Mouse (Mus musculus) kidney, adult 11 months (tissue): ENCODE results near the gene Dlgap1.
"Not testable (repeated sequence)": the region's sequence is repeated elsewhere in the genome, so short reads cannot be mapped to it uniquely, and the experiment has no call there.

Experiments
- DNase-seq: peaks from one replicate; pipeline ENCODE4 v3.0.0; 2022

Dlgap1 gene

DNA sequence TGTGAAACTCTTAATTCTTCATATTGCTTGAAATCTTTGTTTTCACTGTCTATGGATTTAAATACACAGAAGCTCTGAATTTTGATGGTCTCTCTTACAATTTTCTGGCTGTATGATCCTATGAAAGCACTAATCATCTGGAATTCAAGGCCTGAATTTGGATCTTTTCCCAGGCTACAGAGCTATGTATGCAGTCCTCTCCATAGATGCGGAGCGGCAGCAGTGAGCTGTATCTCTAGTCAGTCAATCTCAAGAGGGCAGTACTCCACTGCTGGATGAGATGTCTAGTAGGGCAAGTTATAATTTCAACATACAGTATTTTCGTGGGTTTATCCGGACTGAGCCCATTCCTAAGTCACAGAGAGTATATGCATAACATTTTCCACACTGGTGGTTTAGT lies 581.9 kb downstream of the Dlgap1 start:
- DNase-seq, result no peak

DNA sequence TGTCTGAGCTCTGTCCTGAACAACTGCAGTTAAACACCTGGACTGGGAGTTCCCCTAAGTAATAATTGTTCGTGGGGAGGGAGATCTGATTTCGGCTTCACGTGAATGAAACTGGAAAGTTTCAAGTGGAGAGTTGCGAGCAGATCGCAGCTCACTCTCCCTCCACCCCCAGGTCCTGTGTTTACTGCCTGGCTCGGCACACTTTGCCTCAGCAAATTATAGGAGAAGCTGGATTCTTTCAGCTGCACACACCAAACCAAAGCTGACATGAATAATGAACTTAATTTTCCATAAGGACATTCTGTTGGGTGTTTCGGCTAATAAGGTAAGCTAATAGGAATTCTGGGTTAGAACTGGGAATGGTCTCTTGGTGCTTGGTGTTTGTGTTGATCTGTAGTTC lies 592.7 kb downstream of the Dlgap1 start:
- DNase-seq, result no peak

DNA sequence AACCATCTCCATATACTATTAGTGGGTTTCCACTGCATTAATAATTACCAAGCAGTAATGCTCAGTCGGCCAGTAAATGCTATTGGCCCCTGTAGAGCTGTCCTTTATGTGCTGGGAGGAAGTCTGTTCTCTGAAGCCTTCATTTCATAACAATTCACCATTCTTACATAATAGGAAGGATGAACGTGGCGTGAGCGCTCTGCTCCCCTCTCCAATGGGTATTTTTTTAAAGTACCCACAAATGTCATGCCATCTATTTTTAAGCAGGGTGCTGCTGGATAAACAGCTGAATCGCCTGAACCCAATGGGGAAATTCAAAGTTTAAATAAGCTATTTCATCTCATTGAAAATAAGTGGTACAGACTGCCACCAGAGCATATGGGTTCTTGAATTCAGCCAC lies 602.0 kb downstream of the Dlgap1 start:
- no peak for DNase-seq

DNA sequence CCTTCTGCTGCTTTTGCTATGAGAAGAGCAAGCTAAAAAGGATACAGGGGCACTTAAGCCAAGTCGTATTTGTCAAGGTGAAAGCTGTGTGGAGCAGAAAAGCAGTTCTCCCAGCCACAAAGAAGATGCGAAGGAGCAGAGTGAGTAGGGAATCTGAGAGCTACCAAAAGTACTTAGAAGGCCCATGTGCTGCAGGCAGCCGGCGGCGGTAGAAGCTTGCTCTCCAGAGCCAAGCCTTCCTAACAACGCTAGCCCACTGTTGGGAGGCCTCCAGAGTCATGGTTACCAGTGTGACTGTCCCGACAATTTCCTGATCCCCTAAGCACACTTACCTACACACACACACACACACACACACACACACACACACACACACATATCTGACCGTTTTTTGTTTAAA lies 614.2 kb downstream of the Dlgap1 start:
- DNase-seq, result no peak

DNA sequence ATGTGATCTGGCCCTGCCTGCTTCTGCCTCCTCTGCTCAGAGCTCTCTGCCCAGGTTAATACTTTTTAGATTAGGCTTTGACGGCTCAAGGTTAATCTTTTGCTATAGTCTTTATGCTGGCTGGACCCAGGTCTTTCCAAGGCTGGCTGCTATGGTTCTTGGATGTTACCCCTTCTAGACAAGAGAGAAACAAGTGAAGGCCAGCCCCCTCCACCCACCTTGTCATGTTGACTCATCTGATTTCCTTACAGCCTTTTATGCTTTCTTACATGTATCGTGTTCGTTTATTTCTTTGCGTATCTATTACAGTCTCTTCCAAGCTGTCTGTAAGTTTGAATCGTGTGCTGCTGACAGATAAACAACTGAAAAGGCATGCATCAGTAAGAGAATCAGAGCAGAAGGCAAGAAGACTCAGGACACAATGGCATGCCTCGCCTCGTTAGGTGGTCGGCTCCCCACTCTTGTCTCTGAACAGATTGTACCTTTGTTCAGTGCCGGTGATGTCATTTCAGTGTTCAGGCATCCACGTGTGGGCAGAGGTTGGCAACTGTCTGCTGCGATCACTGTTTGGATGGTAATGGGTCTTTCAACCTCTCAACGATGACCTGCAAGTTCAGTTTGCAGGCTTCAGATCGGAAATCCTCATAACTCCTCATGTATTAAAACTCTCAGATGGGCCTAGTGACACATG lies 618.0 kb downstream of the Dlgap1 start:
- DNase-seq, result no peak

DNA sequence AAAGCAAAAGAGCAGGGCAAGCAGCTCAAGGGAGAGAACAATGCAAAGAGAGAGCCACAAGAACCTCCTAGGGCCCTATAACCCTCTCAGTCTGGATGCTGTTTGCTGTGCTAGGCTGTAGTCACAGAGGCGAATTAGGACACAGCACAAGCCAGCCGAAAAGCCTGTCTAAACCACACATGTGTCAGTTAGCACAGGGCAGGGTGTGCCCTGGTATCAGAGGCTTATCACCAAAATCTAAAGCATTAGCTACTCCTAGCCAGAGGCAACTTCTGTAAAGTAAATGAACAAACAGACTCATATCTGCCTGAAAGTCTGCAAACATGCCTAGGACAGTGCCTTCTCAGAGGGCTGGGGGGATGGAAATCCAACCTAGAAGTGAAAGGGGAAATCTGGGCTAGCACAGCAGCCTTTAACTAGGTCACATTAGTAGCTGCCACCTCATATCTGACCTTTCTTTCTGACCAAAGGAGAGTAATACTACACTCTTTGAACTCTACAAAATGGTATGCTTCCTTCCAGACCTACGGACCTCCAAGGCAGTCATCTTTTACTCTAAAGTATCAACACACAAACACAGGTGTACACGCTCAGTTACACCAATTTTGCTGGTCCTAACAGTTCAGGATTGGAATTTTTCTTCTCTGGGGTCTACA lies 619.2 kb downstream of the Dlgap1 start:
- DNase-seq, result not testable (repeated sequence)

DNA sequence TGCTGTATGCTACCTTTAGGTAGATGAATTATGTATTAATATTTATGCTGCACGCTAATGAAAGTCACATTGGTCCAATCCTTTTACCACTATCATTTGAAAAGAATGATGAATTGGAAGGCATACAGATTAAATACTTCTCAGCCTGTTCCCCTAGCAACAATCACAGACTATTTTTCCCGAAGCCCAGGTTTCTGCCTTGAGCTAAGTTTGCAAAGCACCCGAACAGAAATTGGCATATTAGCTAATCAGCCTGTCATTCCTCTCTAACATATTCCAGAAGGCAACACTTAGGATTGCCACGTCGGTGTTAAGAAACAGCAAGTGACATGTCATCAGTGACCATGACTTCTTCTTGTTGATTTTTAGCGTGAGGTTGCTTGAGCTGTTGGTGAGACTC lies 619.8 kb downstream of the Dlgap1 start:
- DNase-seq, result no peak

DNA sequence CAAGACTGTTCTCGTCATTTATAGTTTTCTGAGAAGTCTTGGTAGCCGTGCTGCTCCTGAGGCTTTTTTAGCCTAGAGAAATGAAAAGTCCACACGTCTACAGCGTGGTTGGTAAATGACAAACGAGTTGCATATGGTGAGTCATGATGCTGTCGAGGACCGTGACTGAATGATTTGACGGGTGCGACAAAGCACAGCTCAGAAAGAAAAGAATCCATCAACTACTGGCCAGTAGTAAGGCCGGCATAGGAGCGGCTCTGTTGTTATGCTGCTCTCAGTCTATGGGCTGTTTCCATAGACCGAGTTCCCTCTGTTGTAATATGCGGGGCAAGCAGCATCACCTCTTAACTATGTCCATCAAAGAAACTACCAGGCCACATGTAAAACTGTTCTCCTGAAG lies 620.3 kb downstream of the Dlgap1 start:
- DNase-seq, result no peak

DNA sequence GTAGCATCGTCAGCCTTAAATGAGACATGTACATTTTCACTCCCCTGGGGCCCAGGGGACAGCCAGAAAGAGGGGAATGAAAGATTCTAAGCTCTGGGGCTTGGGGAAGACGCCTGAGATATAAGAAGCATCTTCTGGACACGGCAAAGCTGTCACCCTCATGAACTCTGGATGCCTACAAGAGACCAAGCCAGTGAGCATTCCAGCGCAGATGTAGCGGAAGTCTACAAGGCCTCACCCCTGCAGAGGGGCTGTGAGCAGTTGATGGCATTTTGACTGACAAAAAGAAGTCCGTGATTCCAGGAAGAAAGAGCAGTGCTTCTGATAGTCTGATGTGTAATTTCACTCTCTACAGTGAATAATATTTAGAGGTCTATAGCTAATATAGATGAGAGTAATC lies 621.6 kb downstream of the Dlgap1 start:
- DNase-seq, result no peak

DNA sequence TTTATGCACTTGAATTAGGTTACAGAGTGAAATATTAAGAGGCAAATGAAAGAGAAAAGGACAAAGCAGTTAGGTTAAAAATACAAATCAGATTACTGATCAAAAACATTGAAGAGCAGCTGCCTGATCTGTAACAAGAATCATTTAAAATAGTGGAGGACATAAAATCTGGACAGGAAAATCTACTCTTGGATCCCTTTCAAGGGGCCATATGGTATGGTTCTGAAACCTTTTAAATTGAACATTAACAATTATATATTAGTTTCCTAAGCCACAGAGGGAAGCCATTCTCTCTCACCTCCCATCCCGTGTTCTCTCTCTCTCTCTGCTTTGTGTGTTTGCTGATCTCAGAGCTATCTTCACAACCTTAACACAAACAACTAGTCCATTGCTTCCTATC lies 625.4 kb downstream of the Dlgap1 start:
- no peak for DNase-seq

DNA sequence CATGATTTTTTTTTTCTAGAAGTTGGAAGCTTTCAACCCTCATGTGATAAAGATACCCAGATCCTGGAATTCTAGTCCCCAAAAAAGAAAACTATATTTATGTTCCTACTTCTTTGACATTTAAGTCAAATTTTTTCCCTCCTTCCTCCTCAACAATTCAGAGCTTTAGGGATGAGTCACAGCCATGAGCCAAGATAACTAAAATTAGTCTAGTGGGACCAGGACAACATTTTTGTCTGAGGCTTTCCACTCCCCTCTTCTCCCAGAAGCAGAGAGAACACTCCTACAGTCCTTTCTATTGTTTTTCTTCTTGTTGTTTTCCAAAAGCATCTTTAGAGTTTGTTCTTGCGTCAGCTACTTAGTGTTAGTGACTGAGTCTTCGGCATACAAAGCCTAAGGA lies 627.5 kb downstream of the Dlgap1 start:
- DNase-seq, result no peak

DNA sequence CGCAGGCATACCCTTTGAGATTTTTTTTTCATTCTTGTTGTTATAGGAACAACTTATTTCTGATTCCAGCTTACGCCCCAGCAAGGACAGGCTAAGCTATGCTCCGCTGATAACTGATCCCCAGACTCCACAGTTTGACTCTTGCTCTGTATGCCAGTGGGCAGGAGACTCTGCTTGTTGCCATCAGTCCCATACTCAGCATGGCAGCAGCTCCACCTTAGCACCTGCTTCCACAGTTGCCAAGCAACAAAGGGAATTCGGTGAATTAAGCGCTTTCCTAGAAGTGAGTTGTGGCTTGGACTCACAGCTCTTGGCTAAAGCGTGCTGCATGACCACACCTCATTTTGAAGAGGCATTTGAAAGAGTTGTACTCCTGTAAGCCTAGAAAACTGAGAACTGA lies 631.6 kb downstream of the Dlgap1 start:
- no peak for DNase-seq

DNA sequence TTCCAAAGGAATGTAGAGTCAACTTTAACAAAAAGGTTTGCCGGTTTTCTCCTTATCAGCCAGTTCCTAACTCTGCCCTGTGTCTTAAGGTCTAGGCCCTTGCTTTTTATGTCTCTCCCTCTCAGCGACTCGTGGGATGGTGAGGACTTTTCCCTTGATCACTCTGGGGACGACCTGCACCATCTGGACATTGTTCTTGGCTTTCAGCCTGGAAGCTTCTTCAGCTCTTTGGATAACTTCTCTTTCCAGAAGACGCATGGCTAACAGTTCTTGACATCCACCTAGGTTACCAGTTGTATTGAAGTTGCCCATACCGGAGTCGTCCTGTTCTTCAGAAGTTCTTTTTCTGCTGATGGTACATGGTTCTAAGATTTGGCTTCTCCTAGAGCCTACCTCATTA lies 633.2 kb downstream of the Dlgap1 start:
- no peak for DNase-seq

DNA sequence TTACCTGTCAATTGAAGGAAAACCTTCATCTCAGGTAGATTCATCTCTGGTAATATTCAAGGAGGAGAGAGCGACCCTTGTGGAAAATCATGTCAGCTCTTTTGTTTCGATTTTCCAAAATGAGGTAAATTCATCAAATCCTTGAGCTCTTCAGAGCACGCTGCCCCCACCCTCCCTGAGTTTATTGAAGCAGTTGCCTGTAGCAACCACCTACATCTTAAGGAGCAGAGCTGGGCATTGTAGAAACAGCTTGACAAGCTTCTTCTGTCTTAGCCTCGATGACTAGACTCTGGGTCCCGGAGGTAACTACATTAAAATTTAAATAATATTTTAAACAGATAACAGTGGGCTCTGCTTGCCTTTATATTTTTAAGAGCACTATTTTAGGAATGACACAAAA lies 636.8 kb downstream of the Dlgap1 start:
- no peak for DNase-seq

DNA sequence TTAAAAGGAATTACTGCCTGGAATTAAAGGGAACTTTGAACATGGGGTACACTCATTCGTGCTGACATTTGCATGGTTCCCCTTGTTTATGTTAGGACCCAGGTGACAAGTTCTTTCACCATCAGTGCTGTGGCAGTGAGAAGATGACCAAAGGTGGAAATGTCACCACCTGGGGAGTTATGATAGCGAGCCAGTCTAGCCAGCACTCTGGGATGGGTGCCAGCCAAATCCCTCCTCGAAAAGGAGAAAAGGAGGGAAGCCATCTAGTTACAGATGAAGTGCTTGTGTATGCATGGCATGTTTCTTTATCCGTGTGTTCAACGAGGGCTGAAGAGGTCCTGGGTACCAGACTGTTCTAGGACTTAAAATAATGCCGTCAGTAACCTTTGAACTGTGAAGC lies 643.3 kb downstream of the Dlgap1 start:
- DNase-seq, result no peak

DNA sequence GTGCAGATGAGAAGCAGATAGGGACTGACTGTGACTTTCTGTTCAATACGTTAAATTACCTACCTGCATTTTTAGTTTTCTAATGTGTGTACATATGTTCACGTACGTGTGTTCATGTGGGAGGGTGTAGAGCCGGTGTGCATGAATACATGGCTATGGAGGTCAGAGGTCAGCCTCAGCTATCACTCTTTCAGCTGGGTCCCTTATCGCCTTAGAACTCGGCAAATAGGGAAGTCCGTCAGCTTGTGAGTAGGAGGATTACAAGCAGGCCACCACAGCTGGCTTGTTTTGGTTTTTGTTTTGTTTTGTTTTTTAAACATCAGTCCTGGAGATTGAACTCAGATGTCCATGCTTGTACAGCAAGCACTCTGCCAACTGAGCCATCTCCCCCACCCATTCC lies 645.0 kb downstream of the Dlgap1 start:
- DNase-seq, result no peak

DNA sequence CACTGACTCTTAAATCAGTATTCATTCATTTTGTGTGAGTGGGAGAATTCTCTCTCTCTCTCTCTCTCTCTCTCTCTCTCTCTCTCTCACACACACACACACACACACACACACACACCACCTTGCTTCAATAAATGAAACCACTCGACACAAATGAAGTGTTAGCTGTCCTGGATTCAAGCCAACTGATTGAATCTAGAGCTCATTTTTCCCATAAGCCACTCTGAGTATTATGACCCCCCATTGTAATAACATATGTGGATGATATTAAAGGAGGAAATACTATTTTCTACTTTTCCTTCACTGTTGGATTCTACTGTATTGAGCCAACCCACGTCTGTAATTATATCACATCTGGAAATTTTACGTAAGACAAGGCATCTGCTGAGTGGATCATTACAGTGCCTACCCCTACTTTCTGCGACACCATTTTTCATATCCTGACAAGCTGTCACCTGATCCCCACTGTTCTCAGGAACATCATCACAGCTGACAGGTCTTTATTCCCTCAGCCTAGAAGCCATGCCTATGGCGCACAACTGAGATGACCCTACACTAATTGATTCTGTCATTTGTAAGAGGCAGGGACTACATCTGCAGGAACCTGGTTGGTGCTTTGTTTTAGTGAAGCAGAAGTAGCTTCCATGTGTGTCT lies 645.7 kb downstream of the Dlgap1 start:
- no peak for DNase-seq

DNA sequence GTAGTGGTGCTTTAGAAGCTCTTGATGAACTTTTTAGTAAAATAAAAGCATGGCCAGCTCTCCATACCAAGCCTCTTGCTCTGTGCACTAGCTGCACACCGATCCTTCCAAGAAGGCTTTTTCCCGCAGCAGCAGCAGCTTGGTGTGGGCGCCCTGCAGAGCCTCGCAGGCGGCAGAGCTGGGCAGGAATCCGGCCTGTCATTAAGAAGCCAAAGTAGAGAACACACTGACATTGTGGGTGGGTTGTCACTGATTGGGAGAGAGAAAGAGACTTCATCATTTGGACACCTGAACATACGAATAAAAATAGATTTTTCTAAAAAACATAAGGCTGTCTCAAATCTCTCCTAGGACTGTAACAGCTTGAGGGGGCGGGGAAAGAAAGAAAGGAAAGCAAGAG lies 653.6 kb downstream of the Dlgap1 start:
- DNase-seq, result no peak

DNA sequence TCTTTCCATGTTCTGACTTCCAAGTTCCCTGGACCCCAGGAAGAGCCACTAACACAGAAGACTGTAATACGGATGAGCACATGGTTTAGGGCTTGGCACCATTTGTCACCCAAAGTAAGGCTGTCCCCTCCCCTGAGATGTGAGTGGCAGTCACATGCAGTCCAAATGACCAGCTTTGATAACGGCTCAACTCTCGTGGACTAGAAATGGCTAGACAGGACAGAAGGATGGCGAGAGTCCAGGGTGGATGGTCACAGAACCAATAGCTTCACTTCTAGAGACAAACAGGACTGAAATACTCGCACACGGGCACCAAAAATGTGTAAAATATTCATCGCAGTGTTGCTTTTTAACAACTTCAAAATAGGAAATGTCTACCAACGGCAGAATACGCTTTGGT lies 657.5 kb downstream of the Dlgap1 start:
- no peak for DNase-seq

DNA sequence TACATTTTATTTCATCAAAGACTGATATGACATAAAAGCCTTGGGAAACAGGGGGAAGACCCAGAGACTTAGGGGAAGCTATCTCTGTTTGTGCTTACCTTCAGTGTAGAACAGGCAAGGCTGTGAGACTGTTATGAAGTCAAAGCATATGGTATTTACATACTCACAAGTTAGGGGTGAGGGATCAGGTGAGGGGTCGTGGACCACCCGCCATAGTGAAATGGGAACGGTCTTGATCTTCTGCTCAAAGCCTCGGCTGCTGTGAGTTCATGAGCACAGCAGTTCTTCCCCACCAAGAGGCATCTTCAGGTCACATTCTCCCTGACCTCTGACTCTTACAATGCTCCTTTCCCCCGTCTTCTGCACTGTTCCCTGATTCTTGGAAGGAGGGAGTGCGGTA lies 658.1 kb downstream of the Dlgap1 start:
- no peak for DNase-seq

DNA sequence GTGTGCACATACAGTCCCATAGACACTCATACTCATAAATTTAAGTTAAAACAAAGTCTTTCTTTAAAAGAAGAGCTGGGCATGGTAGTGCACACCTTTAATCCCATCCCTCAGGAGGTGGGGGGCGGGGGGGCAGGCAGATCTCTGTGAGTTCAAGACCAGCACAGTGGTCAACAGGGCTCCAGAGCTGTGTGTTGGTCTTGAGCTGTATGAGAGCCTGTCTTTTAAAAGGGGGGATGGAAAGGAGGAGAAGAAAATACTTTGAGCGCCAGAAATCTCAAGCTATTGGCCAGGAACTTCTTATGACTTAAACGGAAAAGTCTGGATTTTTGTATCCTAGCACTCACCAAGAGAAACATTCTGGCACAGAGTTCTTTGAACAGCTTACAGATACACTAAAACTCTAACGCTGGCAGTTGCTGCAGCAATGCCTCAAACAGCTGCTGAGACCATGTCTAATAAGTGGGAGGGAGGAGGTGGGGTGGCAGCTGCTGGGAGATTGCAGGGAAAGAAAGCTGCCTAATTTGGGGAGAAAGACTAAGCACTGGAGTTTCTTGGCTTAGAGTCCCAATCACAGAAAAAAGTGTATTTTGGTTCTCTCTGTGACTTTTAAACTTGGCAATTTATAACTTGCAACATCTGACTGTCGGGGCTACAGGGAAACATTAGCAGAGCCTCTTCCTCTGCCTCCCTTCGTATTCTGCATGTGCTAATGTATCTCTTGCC lies 660.9 kb downstream of the Dlgap1 start:
- no peak for DNase-seq

DNA sequence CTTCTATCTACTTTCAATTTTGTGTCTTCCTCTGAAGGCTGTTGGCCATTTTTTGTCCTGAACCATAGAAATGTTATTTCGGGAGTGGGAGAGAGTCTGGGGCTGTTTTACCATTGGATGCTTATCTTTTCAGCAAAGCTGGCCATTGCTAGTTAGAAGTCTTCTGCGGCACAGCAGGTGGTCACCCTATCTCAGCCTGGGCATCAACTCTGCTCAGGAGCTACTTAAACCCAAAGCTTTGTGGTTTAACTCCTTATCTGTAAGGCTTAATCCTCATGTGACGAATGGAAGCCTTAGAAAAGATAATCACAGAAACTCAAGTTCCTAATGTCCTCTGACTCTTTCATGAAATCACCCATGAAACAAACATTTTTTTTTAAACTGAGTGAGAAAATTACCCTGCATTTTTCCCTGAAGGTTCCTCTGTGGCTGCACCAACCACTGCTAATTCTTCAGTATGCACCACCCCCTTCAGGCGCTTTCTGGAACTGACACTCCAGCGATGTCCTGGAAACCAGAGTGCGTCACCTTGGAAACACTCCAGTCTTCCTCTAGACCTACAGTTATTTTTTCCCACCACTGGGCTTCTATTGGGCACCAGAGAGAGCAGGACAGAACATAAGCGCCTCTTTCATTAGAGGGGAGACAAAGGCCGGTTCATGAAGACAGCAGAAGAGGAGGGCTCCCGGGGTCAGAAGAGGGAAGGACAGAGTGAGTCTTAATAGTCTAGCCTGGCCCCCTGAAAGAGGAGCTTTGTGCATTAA lies 664.5 kb downstream of the Dlgap1 start:
- DNase-seq, result peak; percentile 17

DNA sequence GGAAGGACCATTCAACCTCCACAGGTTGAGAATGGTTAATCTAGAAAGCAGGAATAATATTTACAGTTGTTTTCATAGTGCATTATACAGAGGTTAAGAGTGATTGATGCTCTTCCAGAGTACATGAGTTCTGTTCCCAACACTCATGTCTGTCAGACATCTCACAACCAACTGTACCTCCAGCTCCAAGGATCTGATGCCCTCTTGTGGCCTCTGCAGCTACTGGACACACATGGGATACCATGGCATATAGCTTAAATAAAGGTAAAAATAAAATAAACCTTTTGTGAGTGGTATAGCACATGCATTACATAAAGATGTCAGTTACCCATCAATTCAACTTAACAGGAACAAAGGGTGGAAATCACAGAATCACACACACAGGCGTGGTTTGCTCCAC lies 674.3 kb downstream of the Dlgap1 start:
- DNase-seq, result no peak
